Mouse (Mus musculus): ENCODE data around the gene Nfatc4.

Nfatc4 gene

DNA sequence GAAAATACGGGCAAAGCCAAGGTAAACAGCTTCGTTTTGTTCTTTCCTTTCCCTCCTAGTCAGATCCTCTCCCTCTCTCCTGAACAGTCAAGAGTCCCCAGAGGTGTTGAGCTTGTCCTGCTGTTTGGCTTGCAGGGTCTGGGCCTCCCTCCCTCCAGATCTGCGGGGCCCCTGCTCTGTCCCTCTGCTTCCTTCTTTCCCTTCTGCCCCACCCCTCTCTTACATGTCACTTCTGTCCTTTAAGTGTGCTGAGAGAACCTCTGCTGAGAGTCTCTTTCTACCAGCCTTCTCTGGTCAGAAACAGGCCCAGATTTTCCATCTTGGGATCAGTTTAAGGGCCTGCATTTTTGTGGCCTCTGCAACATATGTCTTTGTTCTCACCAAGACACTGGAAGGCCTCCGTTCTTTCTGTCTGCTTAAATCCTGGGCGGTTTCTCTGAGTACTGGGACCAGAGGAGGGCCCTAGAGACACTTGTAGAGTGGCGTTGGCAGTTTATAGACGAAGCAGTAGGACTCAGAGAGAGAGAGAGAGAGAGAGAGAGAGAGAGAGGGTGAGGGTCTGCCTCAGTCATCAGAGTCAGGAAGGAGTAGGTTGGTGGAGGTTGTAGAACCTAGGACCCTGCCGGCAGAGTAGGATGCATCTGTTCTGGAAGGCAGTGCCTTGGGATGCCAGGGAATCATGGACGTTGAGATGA, 31.6 kb downstream of the Nfatc4 start:
- peak; percentile 26 for DNase-seq

DNA sequence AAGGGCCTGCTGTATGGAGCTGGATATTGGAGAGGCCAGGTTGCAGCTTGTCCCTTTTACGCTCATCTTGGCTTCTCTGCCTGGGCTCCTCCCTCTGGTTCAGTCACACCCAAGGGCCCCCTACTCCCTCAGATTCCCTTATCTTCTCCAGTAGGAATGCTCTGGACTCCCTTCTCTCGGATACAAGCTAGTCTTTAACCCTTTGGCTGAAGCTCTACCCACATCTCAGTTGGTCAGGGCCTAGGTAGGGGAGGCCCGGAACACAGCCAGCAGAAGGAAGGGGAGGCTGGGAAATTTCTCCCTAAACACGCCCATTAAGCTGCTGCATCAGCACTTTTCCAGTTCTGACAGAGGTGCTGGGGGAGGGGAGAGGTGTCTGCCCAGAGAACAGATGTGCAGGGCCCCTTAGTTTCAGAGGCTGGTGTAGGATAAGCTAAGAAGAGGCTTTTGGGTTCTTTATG, 32.2 kb downstream of the Nfatc4 start:
- peak; percentile 40 for DNase-seq

DNA sequence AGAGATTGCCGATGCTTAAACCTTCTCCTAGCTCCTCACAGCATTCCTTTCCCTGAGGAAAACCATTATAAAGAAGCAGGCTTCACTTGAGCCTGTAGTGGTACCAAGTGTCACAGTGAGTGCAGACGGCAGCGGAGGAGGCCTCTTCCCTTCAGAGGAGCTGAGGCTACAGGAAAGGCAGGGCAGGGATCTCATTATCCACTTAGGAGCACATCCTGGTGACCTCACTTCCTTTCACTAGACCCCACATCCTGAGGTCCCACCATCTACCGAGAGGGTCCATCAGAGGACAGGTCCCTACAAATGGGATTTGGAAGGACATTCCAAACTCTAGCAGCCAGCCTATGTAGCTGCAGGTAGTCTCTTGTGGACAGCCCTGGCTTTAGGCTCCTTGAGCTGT, 34.6 kb downstream of the Nfatc4 start:
- peak; percentile 45 for DNase-seq

DNA sequence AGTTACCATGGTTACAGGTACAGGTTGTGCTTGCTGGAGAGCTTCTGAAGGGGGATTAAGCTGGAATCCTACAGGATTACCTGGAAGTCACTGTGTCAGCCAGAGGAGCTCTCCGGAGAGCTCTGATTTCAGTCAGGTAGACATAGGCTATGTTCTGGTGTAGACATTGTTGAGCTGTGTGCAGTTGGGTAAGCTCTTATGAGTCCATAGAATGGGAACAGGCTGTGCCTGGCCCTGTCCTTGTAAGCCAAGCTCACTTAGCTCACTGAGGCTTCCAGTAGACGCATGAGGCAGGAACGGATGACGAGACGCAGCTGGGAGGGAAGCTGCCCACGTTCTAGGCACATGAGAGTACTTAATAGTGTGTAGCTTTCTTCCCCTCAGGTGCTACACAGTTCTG, 39.2 kb downstream of the Nfatc4 start:
- DNase-seq, result no peak

DNA sequence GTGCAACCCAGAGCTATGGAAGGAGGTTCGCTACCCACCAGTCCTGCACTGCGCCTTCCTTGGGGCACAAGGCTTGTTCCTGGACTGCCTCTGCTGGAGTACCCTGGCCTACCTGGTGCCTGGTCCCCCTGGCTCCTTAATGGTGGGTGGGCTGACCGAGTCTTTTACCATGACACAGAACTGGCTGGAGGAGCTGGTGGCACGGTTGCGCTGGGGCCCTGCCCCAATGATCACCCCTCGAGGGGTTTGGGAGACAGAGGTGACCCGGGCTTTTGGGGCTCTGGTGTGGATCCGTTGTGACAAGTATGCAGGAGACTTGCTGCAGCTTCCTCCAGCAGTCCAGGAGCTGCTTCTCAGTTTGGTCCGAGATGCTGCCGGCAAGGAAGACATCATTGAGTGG, 40.0 kb downstream of the Nfatc4 start:
- no peak for DNase-seq

GRCm38 (mm10) chr14:55863773-55864172, 40.8 kb downstream of the Nfatc4 start:
- DNase-seq, result peak; percentile 86

DNA sequence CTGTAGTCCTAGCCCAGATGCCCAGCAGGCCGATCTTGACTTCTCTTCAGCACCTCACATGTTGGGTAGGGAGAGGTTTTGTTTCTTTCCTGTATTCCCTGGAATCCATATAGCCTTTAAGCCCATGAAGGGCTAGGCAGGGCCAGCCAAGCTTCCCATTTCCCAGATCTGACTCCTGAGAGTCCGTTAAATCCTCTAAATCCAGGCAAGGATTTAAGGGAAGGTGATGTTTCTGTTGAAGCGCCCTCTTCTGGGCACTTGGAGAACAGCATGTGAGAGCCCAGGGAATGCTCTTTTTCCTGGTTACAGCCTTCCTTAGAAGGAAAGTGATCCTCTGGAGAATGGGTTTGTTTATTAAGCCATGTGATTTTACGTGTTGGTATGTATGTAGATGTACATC, 44.0 kb downstream of the Nfatc4 start:
- peak; percentile 80 for DNase-seq

DNA sequence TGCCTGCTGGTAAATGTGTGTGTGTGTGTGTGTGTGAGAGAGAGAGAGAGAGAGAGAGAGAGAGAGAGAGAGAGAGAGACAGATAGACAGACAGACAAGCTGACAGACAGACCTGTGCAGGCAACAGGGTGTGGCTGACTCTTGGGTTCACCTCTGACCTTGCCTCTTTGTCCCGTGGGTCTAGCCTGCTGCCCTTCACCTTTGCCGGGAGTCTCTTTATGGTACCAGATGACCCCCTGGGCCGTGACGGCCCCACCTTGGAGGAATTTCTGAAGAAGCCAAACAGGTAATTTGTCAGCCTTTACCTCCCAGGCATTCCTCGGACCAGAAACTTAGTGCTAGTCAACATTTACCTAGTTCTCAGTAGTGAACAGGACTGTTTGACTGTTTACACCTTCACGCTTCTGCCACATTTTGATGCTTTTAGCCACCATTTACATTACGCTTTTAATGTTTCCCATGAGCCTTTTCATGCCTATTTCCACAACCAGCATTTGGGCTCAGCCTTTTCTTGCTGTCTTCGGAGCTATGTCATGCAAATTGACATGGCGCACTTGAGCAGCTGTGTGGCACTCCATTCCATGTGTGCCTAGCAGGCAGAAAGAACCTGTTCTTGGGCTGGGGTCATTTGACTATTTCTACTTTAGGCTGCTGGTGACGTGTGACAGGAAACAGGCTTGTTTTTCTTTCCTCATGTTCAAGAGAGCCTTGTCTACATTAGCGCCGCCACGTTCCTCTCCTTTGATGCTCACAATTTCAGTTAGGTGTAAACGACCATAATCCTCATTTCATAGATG, 45.5 kb downstream of the Nfatc4 start:
- DNase-seq, result no peak

DNA sequence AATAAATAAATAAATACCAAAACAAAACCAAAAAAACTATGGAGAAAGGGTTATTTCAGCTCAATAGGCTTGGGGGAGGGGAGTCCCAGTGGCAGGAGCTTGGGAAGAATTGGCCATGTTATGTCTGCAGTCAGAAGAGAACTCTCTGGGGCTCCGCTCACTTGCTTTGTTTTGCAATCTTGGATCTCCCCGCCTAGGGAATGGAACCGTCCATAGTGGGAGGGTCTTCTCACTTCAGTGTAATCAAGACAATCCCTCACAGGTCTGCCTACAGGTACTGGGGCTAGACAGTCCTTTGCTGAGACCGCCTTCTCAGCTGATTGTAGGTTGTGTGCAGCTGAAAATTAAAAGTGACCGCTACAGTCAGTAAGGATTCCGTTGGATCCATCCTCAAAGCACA, 46.6 kb downstream of the Nfatc4 start:
- no peak for DNase-seq

DNA sequence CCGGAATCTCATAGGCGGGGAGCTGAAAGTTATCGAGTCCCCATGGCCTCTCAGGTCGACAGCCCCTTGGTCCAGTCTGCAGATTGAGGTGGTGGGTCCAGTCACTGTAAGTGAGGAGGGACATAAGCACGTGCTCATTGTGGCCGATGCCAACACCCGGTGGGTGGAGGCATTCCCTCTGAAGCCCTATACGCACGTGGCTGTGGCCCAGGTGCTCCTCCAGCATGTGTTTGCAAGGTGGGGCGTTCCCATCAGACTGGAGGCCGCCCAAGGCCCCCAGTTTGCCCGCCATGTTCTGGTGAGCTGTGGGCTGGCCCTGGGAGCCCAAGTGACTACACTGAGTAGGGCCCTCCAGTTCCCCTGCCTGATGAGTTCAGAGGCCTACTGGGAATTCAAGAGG, 49.1 kb downstream of the Nfatc4 start:
- no peak for DNase-seq

DNA sequence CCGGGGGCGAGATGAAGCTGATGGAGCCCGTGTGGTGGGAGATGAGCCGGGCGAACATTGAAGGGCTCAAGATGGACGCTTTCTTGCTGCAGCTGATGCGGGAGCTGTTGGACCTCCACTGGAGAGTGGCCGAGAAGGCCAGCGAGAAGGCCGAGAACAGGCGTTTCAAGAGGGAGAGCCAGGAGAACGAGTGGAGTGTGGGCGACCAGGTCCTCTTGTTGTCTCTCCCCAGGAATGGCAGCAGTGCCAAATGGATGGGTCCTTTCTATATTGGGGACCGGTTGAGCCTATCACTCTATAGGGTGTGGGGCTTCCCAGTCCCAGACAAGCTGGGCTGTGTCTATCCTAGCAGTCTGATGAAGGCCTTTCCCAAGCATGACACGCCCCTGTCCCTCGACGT, 49.6 kb downstream of the Nfatc4 start:
- DNase-seq, result no peak

GRCm38 (mm10) chr14:55873242-55873713, 50.3 kb downstream of the Nfatc4 start:
- no peak for DNase-seq

DNA sequence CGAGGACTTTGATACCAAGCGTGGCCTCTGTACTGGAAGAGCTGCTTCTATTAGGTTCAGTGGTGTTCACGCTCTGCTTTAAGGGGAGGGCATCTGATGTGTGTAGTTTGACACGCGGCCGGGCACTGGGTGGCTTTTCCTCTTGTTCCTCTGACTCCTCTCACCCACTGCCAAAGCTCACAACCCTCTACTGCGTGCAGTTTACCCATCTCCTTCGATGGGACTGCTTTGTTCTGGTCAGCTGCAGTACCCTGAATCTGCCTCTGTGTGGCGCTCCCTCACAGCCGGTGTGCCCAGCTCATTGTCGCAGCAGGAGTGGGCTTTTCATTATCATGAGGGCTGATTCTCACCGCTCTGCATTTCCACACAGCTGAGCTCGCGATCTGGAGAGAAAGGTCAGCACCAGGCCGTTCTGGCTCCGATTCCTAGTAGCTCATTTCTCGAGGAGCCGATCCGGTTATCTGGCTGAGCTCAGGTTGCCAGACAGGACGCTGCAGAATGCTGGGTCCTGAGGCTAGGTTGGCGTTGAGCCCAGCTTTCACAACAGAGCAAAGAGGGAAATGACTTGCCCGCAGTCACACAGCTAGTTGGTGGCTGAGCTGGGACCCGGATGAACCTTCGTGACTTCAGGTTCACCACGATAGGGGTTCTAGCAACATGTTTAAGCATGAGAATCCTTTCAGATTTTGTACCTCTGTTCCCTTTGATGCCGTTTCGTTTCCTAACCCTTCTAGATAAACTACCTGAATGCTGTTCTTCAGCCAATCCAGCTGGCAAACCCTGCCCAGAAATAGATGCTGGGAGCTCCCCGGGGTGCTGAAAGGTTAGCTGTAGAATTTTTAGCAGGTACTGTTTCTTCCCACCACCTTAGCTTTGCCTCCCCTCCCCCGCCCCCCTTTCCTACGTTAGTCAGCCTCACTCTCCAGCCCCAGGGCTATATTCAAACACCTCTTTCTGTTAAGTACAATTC, 51.1 kb downstream of the Nfatc4 start:
- DNase-seq, result peak; percentile 83

DNA sequence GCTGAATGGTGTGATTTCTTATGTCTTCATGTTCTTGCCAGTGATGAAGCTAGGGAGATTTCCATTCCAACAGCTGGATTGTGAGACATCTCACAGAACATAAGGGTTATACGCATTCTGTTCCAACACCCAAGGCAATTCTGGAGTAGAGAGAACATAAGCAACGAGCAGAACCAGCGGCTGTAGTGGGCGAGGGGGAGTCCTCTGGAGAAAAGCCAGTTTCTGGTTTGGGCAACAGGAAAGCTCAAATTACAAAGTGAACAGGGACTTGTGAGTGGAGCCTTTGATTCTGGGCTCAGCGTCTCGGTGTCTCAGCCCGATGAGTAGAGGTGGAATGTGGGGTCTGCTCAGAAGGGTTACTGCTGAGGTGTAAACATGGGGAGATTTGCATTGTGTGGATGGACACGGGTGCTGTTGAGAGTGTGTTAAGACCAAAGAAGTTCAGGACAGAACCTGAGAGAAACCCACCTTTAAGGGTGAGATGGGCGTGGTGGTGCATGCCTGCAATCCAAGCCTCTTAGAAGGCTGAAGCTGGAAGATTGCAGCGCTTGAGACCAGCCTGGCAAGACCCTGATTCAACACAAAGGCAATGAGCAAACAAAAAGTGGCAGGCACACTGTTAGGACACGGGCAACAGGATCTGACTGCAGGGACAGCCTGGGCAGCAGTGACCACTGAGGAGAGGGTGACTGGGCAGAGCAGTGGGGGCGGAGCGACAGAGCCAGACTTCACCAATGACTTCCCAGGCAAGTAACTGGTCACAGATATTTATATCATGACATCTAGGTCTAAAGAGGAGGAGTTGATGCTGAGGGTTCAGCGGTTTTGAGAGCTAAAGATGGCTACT, 54.7 kb downstream of the Nfatc4 start:
- DNase-seq, result no peak

DNA sequence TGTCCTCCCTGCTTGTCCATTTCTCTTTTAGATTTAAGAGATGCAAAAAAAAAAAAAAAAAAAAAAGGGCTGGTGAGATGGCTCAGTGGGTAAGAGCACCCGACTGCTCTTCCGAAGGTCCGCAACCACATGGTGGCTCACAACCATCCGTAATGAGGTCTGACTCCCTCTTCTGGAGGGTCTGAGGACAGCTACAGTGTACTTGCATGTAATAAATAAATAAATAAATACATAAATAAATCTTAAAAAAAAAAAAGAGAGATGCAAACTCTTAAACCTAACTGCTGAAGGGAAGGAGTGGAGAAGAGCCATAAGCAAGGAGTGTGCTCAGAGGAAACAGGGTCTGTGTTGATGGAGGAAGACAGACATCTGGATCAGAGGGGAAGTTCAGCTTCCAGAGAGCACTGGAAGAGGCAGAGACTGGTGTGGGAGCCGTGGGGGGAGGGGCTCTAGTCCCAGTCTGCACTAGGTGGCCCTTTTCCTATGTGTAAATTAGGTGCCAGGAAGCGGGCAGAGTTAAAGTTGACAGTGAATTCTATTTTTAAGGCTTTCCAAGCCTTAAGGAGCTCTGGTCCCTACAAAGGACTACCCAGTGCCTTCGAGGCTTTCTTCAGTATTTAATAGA, 55.5 kb downstream of the Nfatc4 start:
- DNase-seq, result no peak

GRCm38 (mm10) chr14:55879623-55880022, 56.7 kb downstream of the Nfatc4 start:
- DNase-seq, result peak; percentile 92

DNA sequence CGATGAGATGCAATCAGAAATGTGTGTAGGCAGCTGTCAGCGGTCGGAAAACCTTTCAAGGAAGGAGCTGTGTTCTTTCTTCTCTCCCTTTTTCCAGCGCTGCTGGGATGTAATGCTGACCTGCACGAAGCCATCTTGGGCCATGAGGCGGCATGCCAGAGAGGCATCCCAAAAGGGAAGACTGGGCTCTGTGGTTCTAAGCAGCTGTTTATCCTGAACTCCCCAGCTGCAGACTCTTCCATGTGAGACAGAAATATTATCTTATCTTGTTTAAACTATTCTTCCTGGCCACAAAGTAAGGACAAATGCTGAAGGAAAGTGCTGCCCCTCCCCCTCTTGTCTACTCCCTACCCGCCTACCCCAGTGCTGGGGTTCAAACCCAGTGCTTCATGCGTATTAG, 58.0 kb downstream of the Nfatc4 start:
- DNase-seq, result no peak

DNA sequence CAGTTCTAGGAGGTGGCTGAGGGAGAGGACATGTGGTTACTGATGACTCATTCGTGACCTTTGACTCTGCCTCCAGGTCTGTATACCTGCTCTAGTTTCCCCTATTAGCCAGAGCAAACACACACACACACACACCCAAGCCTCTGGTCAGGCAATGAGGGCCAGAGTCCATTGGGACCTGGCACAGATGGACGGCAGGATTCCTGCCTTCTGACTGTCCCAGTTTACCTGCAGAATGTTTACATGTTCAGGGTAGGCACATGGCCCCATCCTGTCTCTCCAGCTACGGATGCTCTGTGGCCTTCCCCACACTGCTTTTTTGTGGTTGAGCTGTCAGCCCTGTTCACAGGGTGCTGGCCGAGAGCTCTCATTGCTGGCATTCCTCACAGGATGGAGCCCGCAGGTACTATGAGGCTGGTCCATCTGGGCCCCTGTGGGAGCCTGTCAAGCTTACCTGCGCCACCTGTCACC, 59.3 kb downstream of the Nfatc4 start:
- peak; percentile 46 for DNase-seq

DNA sequence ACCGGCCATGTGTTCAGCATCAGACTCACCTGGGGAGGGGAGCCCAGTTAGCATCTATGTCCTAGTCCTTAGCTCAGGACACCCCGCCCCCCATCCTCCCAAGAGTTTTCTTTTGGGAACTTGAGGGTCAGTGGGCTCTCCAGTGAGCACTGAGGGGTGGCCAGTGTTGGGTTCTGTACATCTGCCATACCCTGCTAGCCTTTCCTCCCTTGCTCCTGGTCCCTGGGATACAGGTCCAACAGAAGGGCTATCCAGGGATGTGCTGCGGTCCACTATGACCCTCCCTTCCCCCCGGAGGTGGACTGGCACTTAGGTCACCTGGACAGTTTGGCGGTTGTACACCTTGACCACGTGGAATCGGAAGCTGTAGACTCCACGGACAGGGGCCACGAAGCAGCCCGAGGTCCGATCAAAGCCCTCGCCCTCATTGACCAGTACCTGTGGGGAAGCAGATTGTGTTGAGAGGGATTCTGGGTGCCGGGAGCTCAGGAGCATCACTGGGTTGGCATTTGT, 60.3 kb downstream of the Nfatc4 start:
- DNase-seq, result no peak
